Mouse (Mus musculus): ENCODE results near the gene Bcl2. TPM values are rescaled to one million over a fixed set of nuclear protein-coding genes. Genes with fewer than 3 reads are reported as not detected.

Bcl2 gene
- total RNA-seq, 1 experiment = 0.98 TPM

DNA sequence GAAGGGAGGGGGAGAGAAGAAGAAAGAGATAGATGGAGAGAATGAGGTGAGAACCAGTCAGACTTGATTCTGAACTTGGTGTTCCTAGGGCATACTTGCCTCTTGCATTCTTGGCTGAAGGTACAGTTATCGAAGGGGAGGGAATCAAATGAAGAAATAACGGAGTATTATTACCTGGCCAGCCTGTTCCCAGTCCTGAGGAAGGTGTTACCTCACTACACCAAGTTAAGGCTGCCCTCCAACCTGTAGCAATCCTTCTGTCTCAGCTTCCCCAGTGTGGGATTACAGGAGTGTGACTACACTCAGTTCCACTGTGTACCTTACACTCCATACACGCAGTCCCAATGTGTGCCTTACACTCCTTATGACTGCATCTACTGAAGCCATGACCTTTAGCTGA is 151.3 kb downstream of the Bcl2 start:
- Histone ChIP-seq H3K27ac (ENCODE audit: insufficient read depth, low read depth, low read length, poor library complexity, severe bottlenecking) (no peak overlapping the region), H3K9ac (ENCODE audit: insufficient read depth, low read depth, low read length, poor library complexity, severe bottlenecking) (no peak overlapping the region), H3K36me3 (ENCODE audit: control insufficient read depth, insufficient read depth, low read length, poor library complexity, severe bottlenecking) (no peaks in the 10 kb centered on the region), H3K4me1 (ENCODE audit: control insufficient read depth in 2 of 2, insufficient read depth in 2 of 2, low read length in 2 of 2, poor library complexity in 1 of 2) (peaks cover 2 to 20% of the 10 kb centered on the region in 2 experiments; a peak in 2 of 4 replicates), H3K4me3 (ENCODE audit: insufficient read depth in 1 of 2, low read depth in 1 of 2, low read length in 2 of 2, poor library complexity in 1 of 2, severe bottlenecking in 1 of 2) (no peak overlapping the region), H3K9me3 (ENCODE audit: control insufficient read depth, insufficient read depth, low read depth, low read length) (no peaks in the 10 kb centered on the region)
- DNase-seq (ENCODE audit: low read depth, low spot score) = no peak
- no peak for TF ChIP-seq ZC3H11A (IDR thresholded peaks at IDR 0.05; ENCODE audit: borderline replicate concordance, low read depth, low read length)
- TF ChIP-seq ZNF384 (IDR thresholded peaks at IDR 0.05; ENCODE audit: low read depth, low read length) = no peak
- no peak for TF ChIP-seq MAFK (IDR thresholded peaks at IDR 0.05; ENCODE audit: insufficient read depth, low read depth, low read length)
- no peak for TF ChIP-seq CHD2 (IDR thresholded peaks at IDR 0.05; ENCODE audit: low read depth, low read length)
- TF ChIP-seq HCFC1 (IDR thresholded peaks at IDR 0.05; ENCODE audit: borderline replicate concordance, insufficient read depth, low read length) = no peak
- in situ Hi-C loops (cut with MboI; ENCODE audit: low sequenced_read_pairs in 2 of 2, unreplicated experiment in 2 of 2) = no loop called here

DNA sequence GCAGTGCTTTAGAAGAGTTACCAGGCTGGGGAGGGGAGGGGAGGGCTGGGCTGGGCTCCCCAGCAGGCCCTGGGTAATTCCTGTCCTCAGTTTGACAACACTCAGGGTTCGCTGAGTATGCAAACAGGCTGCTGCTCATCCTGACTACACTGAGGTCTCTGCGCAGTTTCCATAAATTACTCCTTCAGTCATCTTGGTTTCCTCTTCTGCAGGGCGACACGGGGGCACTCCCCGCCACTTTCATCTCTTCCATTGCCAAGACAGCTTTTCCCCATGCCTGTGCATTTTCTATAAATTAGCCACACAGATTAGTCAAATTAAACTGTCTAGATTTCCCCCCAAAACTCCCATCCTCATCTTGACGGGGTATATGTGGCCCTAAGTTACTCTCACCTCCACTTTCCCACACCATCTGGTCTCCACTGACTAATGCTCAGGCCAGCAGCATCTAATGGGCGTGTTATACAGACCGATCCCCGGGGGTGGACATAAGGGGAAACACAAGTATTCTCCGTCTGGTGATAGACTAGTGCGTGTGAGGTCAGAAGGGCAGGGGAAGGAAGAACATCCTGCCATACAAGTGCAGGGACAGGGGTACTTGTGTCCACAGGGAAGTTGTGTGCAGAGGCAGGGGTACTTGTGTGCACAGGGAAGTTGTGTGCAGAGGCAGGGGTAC is 152.9 kb downstream of the Bcl2 start:
- no peak for DNase-seq (ENCODE audit: low read depth, low spot score)
- Histone ChIP-seq H3K4me3 (ENCODE audit: insufficient read depth in 1 of 2, low read depth in 1 of 2, low read length in 2 of 2, poor library complexity in 1 of 2, severe bottlenecking in 1 of 2) (no peak overlapping the region), H3K27ac (ENCODE audit: insufficient read depth, low read depth, low read length, poor library complexity, severe bottlenecking) (no peak overlapping the region), H3K9me3 (ENCODE audit: control insufficient read depth, insufficient read depth, low read depth, low read length) (no peaks in the 10 kb centered on the region), H3K36me3 (ENCODE audit: control insufficient read depth, insufficient read depth, low read length, poor library complexity, severe bottlenecking) (no peaks in the 10 kb centered on the region), H3K9ac (ENCODE audit: insufficient read depth, low read depth, low read length, poor library complexity, severe bottlenecking) (no peak overlapping the region), H3K4me1 (ENCODE audit: control insufficient read depth in 2 of 2, insufficient read depth in 2 of 2, low read length in 2 of 2, poor library complexity in 1 of 2) (peaks cover 2 to 20% of the 10 kb centered on the region in 2 experiments; a peak in 2 of 4 replicates)
- in situ Hi-C loops (cut with MboI; ENCODE audit: low sequenced_read_pairs in 2 of 2, unreplicated experiment in 2 of 2) = no loop called here
- TF ChIP-seq ZC3H11A (IDR thresholded peaks at IDR 0.05; ENCODE audit: borderline replicate concordance, low read depth, low read length) = no peak
- no peak for TF ChIP-seq CHD2 (IDR thresholded peaks at IDR 0.05; ENCODE audit: low read depth, low read length)
- TF ChIP-seq MAFK (IDR thresholded peaks at IDR 0.05; ENCODE audit: insufficient read depth, low read depth, low read length) = no peak
- no peak for TF ChIP-seq HCFC1 (IDR thresholded peaks at IDR 0.05; ENCODE audit: borderline replicate concordance, insufficient read depth, low read length)
- no peak for TF ChIP-seq ZNF384 (IDR thresholded peaks at IDR 0.05; ENCODE audit: low read depth, low read length)

DNA sequence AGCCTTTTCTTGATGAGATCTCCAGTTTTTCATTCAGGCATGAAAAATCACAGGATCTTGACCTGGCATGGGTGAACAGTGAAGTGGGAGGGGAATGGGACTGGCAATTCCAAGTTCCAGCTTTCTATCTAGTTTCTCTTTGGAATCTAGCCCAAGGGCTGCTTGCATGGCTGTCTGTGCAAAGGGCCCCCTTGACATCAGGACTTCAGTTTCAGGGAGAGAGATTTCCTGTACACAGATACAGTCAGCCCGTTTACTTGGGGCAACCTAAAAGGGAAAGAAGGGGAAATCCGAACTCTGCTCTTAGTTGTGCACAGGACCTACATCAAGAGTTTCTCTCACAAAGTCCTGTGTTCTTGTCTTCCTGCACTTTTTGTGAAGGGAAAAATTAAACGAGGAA is 154.0 kb downstream of the Bcl2 start:
- no peaks in the 10 kb centered on the region for H3K36me3 ChIP-seq (ENCODE audit: control insufficient read depth, insufficient read depth, low read length, poor library complexity, severe bottlenecking)
- peaks cover 2 to 16% of the 10 kb centered on the region in 2 experiments; a peak in 2 of 4 replicates for H3K4me1 ChIP-seq (ENCODE audit: control insufficient read depth in 2 of 2, insufficient read depth in 2 of 2, low read length in 2 of 2, poor library complexity in 1 of 2)
- H3K27ac ChIP-seq (ENCODE audit: insufficient read depth, low read depth, low read length, poor library complexity, severe bottlenecking) = no peak overlapping the region
- in situ Hi-C loops (cut with MboI; ENCODE audit: low sequenced_read_pairs in 2 of 2, unreplicated experiment in 2 of 2) = no loop called here
- no peak overlapping the region for H3K4me3 ChIP-seq (ENCODE audit: insufficient read depth in 1 of 2, low read depth in 1 of 2, low read length in 2 of 2, poor library complexity in 1 of 2, severe bottlenecking in 1 of 2)
- H3K9ac ChIP-seq (ENCODE audit: insufficient read depth, low read depth, low read length, poor library complexity, severe bottlenecking) = no peak overlapping the region
- no peak for DNase-seq (ENCODE audit: low read depth, low spot score)
- TF ChIP-seq ZNF384 (IDR thresholded peaks at IDR 0.05; ENCODE audit: low read depth, low read length) = no peak
- TF ChIP-seq MAFK (IDR thresholded peaks at IDR 0.05; ENCODE audit: insufficient read depth, low read depth, low read length) = no peak
- TF ChIP-seq CHD2 (IDR thresholded peaks at IDR 0.05; ENCODE audit: low read depth, low read length) = no peak
- no peak for TF ChIP-seq ZC3H11A (IDR thresholded peaks at IDR 0.05; ENCODE audit: borderline replicate concordance, low read depth, low read length)
- no peak for TF ChIP-seq HCFC1 (IDR thresholded peaks at IDR 0.05; ENCODE audit: borderline replicate concordance, insufficient read depth, low read length)
- H3K9me3 ChIP-seq (ENCODE audit: control insufficient read depth, insufficient read depth, low read depth, low read length) = no peaks in the 10 kb centered on the region

DNA sequence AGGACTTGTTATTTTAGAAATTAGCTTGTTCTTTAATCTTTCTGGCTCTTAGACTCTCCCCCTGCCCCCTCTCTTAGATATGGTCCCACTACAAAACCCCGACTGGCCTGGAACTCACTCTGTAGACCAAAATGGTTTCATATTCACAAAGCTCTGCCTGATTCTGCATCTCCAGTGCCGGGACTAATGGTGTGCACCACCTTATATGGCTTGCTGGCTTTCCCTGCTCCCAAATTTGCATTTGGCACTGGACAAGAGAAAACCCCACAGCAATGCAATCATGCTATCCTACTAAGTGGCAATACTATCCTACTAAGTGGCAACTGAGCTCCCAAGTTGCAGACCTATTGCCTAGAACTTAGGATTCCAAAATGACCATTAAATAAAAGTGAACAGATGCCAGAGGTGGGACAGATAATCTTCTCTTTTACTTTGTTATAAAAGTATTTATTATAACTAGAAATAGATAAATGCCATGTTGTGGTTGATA is 154.9 kb downstream of the Bcl2 start:
- Histone ChIP-seq H3K9ac (ENCODE audit: insufficient read depth, low read depth, low read length, poor library complexity, severe bottlenecking) (no peak overlapping the region), H3K4me3 (ENCODE audit: insufficient read depth in 1 of 2, low read depth in 1 of 2, low read length in 2 of 2, poor library complexity in 1 of 2, severe bottlenecking in 1 of 2) (no peak overlapping the region), H3K36me3 (ENCODE audit: control insufficient read depth, insufficient read depth, low read length, poor library complexity, severe bottlenecking) (no peaks in the 10 kb centered on the region), H3K4me1 (ENCODE audit: control insufficient read depth in 2 of 2, insufficient read depth in 2 of 2, low read length in 2 of 2, poor library complexity in 1 of 2) (peaks cover 1 to 11% of the 10 kb centered on the region in 2 experiments; a peak in 2 of 4 replicates), H3K27ac (ENCODE audit: insufficient read depth, low read depth, low read length, poor library complexity, severe bottlenecking) (no peak overlapping the region), H3K9me3 (ENCODE audit: control insufficient read depth, insufficient read depth, low read depth, low read length) (no peaks in the 10 kb centered on the region)
- DNase-seq (ENCODE audit: low read depth, low spot score) = no peak
- in situ Hi-C loops (cut with MboI; ENCODE audit: low sequenced_read_pairs in 2 of 2, unreplicated experiment in 2 of 2) = no loop called here
- TF ChIP-seq HCFC1 (IDR thresholded peaks at IDR 0.05; ENCODE audit: borderline replicate concordance, insufficient read depth, low read length) (no peak), ZC3H11A (IDR thresholded peaks at IDR 0.05; ENCODE audit: borderline replicate concordance, low read depth, low read length) (no peak), CHD2 (IDR thresholded peaks at IDR 0.05; ENCODE audit: low read depth, low read length) (no peak), MAFK (IDR thresholded peaks at IDR 0.05; ENCODE audit: insufficient read depth, low read depth, low read length) (no peak), ZNF384 (IDR thresholded peaks at IDR 0.05; ENCODE audit: low read depth, low read length) (no peak)
